Mouse (Mus musculus): ENCODE data around the gene Foxn3. TPM values are rescaled to one million over a fixed set of nuclear protein-coding genes. Genes with fewer than 3 reads are reported as not detected.

Foxn3 gene
- polyA plus RNA-seq, 1 experiment from 2014 or later = 87.3 TPM

DNA sequence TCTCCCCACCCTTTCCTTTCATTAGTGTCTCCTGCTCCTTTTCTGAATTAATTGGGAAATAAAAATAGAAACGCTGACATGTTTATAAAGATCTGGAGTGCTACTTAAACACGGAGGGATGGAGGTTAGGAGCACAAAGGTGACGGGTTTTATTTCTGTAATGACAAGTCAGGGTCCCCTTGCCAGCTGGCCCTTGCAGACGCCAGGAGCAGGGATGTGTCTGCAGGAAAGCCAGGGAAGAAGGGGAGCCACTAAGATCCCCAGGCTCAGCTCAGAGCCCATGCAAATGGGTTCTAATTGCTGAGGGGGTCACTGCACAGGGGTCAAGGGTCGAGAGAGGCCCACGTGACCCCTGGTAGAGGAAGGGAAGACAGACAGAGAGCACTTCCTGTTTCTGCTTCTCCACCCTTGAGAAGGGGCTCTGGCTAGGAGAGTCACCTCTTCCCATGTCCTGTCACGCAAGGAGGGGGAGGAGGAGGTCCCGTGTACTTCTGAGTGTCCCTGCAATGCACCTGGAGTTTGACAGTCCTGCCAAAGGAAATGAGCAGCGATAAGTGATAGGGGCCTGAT, 36.7 kb downstream of the Foxn3 start:
- no peaks in the 10 kb centered on the region for H3K36me3 ChIP-seq (ENCODE audit: control insufficient read depth, insufficient read depth, low read length)
- H3K27ac ChIP-seq (ENCODE audit: low read depth, low read length) = no peak overlapping the region
- 69% methylated on average over 9 of the region's 9 CpGs for WGBS
- ATAC-seq (replicated peaks; ENCODE audit: low FRiP score) = no peak
- H3K9ac ChIP-seq (ENCODE audit: low read length) = no peak overlapping the region
- no peaks in the 10 kb centered on the region for H3K9me3 ChIP-seq (ENCODE audit: control insufficient read depth, low read length)
- no peak overlapping the region for H3K4me3 ChIP-seq (ENCODE audit: low read depth, low read length)
- no peak for DNase-seq (ENCODE audit: low spot score)
- H3K4me2 ChIP-seq (ENCODE audit: low read depth, low read length, severe bottlenecking) = no peak overlapping the region
- peaks cover 6% of the 10 kb centered on the region; the same call in 1 of the 2 replicates for H3K4me1 ChIP-seq (replicated peaks; ENCODE audit: control insufficient read depth, insufficient read depth, low read length)
- no peaks in the 10 kb centered on the region for H3K27me3 ChIP-seq (ENCODE audit: control insufficient read depth, insufficient read depth, low read length)

GRCm38 (mm10) chr12:99522882-99523281, 40.5 kb downstream of the Foxn3 start:
- 85% methylated on average over 2 of the region's 2 CpGs for WGBS
- no peak for DNase-seq (ENCODE audit: low spot score)
- Histone ChIP-seq H3K4me1 (replicated peaks; ENCODE audit: control insufficient read depth, insufficient read depth, low read length) (peaks cover 5% of the 10 kb centered on the region; the same call in 1 of the 2 replicates), H3K4me3 (ENCODE audit: low read depth, low read length) (no peak overlapping the region), H3K9me3 (ENCODE audit: control insufficient read depth, low read length) (no peaks in the 10 kb centered on the region), H3K4me2 (ENCODE audit: low read depth, low read length, severe bottlenecking) (no peak overlapping the region), H3K36me3 (ENCODE audit: control insufficient read depth, insufficient read depth, low read length) (no peaks in the 10 kb centered on the region), H3K27me3 (ENCODE audit: control insufficient read depth, insufficient read depth, low read length) (no peaks in the 10 kb centered on the region), H3K9ac (ENCODE audit: low read length) (no peak overlapping the region), H3K27ac (ENCODE audit: low read depth, low read length) (no peak overlapping the region)
- no peak for ATAC-seq (replicated peaks; ENCODE audit: low FRiP score)

GRCm38 (mm10) chr12:99519862-99520261, 43.5 kb downstream of the Foxn3 start:
- H3K9ac ChIP-seq (ENCODE audit: low read length) = no peak overlapping the region
- H3K27me3 ChIP-seq (ENCODE audit: control insufficient read depth, insufficient read depth, low read length) = no peaks in the 10 kb centered on the region
- no peak overlapping the region for H3K27ac ChIP-seq (ENCODE audit: low read depth, low read length)
- H3K9me3 ChIP-seq (ENCODE audit: control insufficient read depth, low read length) = no peaks in the 10 kb centered on the region
- WGBS = 87% methylated on average over 4 of the region's 4 CpGs
- no peak overlapping the region for H3K4me2 ChIP-seq (ENCODE audit: low read depth, low read length, severe bottlenecking)
- H3K4me3 ChIP-seq (ENCODE audit: low read depth, low read length) = no peak overlapping the region
- H3K36me3 ChIP-seq (ENCODE audit: control insufficient read depth, insufficient read depth, low read length) = no peaks in the 10 kb centered on the region
- ATAC-seq (replicated peaks; ENCODE audit: low FRiP score) = no peak
- peak; percentile 30 for DNase-seq (ENCODE audit: low spot score)
- H3K4me1 ChIP-seq (replicated peaks; ENCODE audit: control insufficient read depth, insufficient read depth, low read length) = peaks cover 5% of the 10 kb centered on the region; the same call in 1 of the 2 replicates

DNA sequence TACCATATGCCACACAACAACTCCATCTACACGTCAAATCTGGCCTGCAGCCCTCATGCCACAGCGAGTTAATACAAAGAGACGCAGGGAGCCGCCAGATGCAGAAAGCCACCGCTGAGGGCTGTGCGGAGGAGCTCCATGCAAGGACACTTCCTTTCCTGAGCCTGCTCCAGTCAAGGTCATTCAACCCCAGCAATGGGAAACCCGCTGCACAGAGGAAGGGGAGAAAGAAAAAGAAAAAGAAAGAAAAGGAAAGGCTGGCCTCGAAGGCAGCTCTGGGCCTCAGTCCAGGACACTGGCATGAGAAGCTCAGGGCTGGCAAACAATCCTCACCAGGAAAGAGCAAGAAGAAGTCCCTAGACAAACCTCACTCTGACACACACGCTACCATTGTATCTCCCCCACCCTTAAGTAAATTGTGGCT, 44.2 kb downstream of the Foxn3 start:
- no peak overlapping the region for H3K4me3 ChIP-seq (ENCODE audit: low read depth, low read length)
- H3K27ac ChIP-seq (ENCODE audit: low read depth, low read length) = peak overlapping the region; percentile 38; the same call in 1 of the 2 replicates
- H3K4me1 ChIP-seq (replicated peaks; ENCODE audit: control insufficient read depth, insufficient read depth, low read length) = peaks cover 5% of the 10 kb centered on the region; the same call in 1 of the 2 replicates
- no peaks in the 10 kb centered on the region for H3K27me3 ChIP-seq (ENCODE audit: control insufficient read depth, insufficient read depth, low read length)
- 50% methylated on average over 9 of the region's 9 CpGs for WGBS
- ATAC-seq (replicated peaks; ENCODE audit: low FRiP score) (peak; percentile 56), DNase-seq (ENCODE audit: low spot score) (peak; percentile 64)
- peak overlapping the region; percentile 21; the same call in 1 of the 2 replicates for H3K9ac ChIP-seq (ENCODE audit: low read length)
- H3K9me3 ChIP-seq (ENCODE audit: control insufficient read depth, low read length) = no peaks in the 10 kb centered on the region
- H3K36me3 ChIP-seq (ENCODE audit: control insufficient read depth, insufficient read depth, low read length) = no peaks in the 10 kb centered on the region
- H3K4me2 ChIP-seq (ENCODE audit: low read depth, low read length, severe bottlenecking) = no peak overlapping the region

DNA sequence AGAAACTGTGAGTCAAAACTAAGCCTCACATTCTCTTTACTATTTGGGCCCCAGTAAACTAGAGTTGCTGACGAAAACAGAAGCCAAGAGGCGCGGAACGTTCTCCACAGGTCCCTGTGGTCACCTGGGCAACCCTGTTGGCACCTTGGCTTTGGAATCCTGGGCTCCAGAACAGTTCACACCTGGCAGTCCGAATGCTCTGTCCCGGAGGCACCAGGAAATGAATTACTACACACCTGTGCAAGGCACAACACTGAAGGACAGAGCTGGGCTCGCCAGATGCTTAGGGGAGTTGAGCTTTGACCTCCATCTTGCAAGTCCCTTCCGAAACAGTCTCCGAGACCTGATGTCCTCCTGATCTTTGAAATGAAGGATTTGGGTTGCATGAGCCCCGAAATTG, 44.7 kb downstream of the Foxn3 start:
- Histone ChIP-seq H3K27me3 (ENCODE audit: control insufficient read depth, insufficient read depth, low read length) (no peaks in the 10 kb centered on the region), H3K9ac (ENCODE audit: low read length) (no peak overlapping the region), H3K4me3 (ENCODE audit: low read depth, low read length) (no peak overlapping the region), H3K4me2 (ENCODE audit: low read depth, low read length, severe bottlenecking) (no peak overlapping the region), H3K36me3 (ENCODE audit: control insufficient read depth, insufficient read depth, low read length) (no peaks in the 10 kb centered on the region), H3K27ac (ENCODE audit: low read depth, low read length) (no peak overlapping the region), H3K9me3 (ENCODE audit: control insufficient read depth, low read length) (no peaks in the 10 kb centered on the region), H3K4me1 (replicated peaks; ENCODE audit: control insufficient read depth, insufficient read depth, low read length) (peaks cover 5% of the 10 kb centered on the region; the same call in 1 of the 2 replicates)
- DNase-seq (ENCODE audit: low spot score) (no peak), ATAC-seq (replicated peaks; ENCODE audit: low FRiP score) (no peak)
- WGBS = 95% methylated on average over 10 of the region's 10 CpGs

GRCm38 (mm10) chr12:99518126-99518525, 45.3 kb downstream of the Foxn3 start:
- WGBS = 94% methylated on average over 12 of the region's 12 CpGs
- Histone ChIP-seq H3K9me3 (ENCODE audit: control insufficient read depth, low read length) (no peaks in the 10 kb centered on the region), H3K4me3 (ENCODE audit: low read depth, low read length) (no peak overlapping the region), H3K27ac (ENCODE audit: low read depth, low read length) (no peak overlapping the region), H3K36me3 (ENCODE audit: control insufficient read depth, insufficient read depth, low read length) (no peaks in the 10 kb centered on the region), H3K27me3 (ENCODE audit: control insufficient read depth, insufficient read depth, low read length) (no peaks in the 10 kb centered on the region), H3K9ac (ENCODE audit: low read length) (no peak overlapping the region), H3K4me1 (replicated peaks; ENCODE audit: control insufficient read depth, insufficient read depth, low read length) (peaks cover 5% of the 10 kb centered on the region; the same call in 1 of the 2 replicates), H3K4me2 (ENCODE audit: low read depth, low read length, severe bottlenecking) (no peak overlapping the region)
- ATAC-seq (replicated peaks; ENCODE audit: low FRiP score) = no peak
- DNase-seq (ENCODE audit: low spot score) = no peak

GRCm38 (mm10) chr12:99517296-99517695, 46.1 kb downstream of the Foxn3 start:
- Histone ChIP-seq H3K4me2 (ENCODE audit: low read depth, low read length, severe bottlenecking) (no peak overlapping the region), H3K9me3 (ENCODE audit: control insufficient read depth, low read length) (no peaks in the 10 kb centered on the region), H3K27me3 (ENCODE audit: control insufficient read depth, insufficient read depth, low read length) (no peaks in the 10 kb centered on the region), H3K27ac (ENCODE audit: low read depth, low read length) (no peak overlapping the region), H3K36me3 (ENCODE audit: control insufficient read depth, insufficient read depth, low read length) (no peaks in the 10 kb centered on the region), H3K4me1 (replicated peaks; ENCODE audit: control insufficient read depth, insufficient read depth, low read length) (peaks cover 5% of the 10 kb centered on the region; the same call in 1 of the 2 replicates), H3K9ac (ENCODE audit: low read length) (no peak overlapping the region), H3K4me3 (ENCODE audit: low read depth, low read length) (no peak overlapping the region)
- WGBS = 89% methylated on average over 5 of the region's 5 CpGs
- DNase-seq (ENCODE audit: low spot score) (no peak), ATAC-seq (replicated peaks; ENCODE audit: low FRiP score) (no peak)

DNA sequence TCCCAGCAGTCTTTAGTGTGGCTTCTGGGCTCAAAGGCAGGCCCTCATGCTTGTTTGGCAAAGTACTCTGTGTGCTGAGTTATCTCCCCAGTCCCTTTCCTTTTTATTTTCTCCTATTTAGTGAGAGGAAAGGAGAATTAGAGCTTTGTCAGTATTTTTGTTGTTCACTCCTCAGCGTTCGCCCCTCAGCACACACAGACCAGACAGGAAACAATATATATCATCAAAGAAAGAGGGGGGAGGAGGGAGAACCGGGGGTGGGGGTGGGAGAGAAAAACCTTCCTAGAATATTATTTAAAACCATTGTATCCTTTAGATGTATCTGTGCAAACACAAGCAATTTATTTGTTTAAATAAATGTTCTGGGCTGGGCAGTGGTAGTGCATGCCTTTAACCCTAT, 47.9 kb downstream of the Foxn3 start:
- H3K9ac ChIP-seq (ENCODE audit: low read length) = no peak overlapping the region
- no peaks in the 10 kb centered on the region for H3K36me3 ChIP-seq (ENCODE audit: control insufficient read depth, insufficient read depth, low read length)
- no peak overlapping the region for H3K4me3 ChIP-seq (ENCODE audit: low read depth, low read length)
- H3K9me3 ChIP-seq (ENCODE audit: control insufficient read depth, low read length) = no peaks in the 10 kb centered on the region
- no peaks in the 10 kb centered on the region for H3K27me3 ChIP-seq (ENCODE audit: control insufficient read depth, insufficient read depth, low read length)
- H3K27ac ChIP-seq (ENCODE audit: low read depth, low read length) = no peak overlapping the region
- no peak for ATAC-seq (replicated peaks; ENCODE audit: low FRiP score)
- 86% methylated on average over 3 of the region's 3 CpGs for WGBS
- H3K4me2 ChIP-seq (ENCODE audit: low read depth, low read length, severe bottlenecking) = no peak overlapping the region
- peaks cover 5% of the 10 kb centered on the region; the same call in 1 of the 2 replicates for H3K4me1 ChIP-seq (replicated peaks; ENCODE audit: control insufficient read depth, insufficient read depth, low read length)
- DNase-seq (ENCODE audit: low spot score) = no peak

DNA sequence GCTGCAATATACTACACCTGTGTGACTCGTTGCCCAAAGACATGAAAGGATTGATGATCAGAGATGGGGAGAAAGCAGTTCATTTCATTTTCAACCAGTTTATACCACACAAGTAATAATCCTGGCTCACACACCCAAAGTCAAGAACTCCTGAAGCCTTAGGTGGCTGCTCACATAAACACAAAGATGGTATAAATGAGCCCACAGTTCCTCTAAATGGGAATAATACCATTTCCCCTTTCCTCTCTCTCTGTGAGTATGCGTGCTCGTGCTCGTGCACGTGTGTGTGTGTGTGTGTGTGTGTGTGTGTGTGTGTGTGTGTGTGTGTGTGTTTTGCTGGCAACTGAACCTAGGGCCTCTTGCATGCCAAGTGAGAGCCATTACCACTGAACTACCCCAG, 51.7 kb downstream of the Foxn3 start:
- no peak overlapping the region for H3K4me2 ChIP-seq (ENCODE audit: low read depth, low read length, severe bottlenecking)
- H3K9ac ChIP-seq (ENCODE audit: low read length) = no peak overlapping the region
- no peaks in the 10 kb centered on the region for H3K27me3 ChIP-seq (ENCODE audit: control insufficient read depth, insufficient read depth, low read length)
- DNase-seq (ENCODE audit: low spot score) = no peak
- WGBS = 89% methylated on average over 5 of the region's 5 CpGs
- no peak overlapping the region for H3K4me3 ChIP-seq (ENCODE audit: low read depth, low read length)
- H3K4me1 ChIP-seq (replicated peaks; ENCODE audit: control insufficient read depth, insufficient read depth, low read length) = no peaks in the 10 kb centered on the region
- H3K9me3 ChIP-seq (ENCODE audit: control insufficient read depth, low read length) = no peaks in the 10 kb centered on the region
- no peaks in the 10 kb centered on the region for H3K36me3 ChIP-seq (ENCODE audit: control insufficient read depth, insufficient read depth, low read length)
- H3K27ac ChIP-seq (ENCODE audit: low read depth, low read length) = no peak overlapping the region
- no peak for ATAC-seq (replicated peaks; ENCODE audit: low FRiP score)

Data from forebrain, embryonic 11.5 days (tissue).